Mouse (Mus musculus) inflammation-experienced regulatory T-cells, adult 6 months (primary cell): ENCODE measurements around the gene Aif1l. TPM values are rescaled to one million over a fixed set of nuclear protein-coding genes. Genes with fewer than 3 reads are reported as not detected.

Experiments
- ATAC-seq: one replicate; pipeline ENCODE4 v1.8.0; 2017
- polyA plus RNA-seq, 3 experiments: library from polyadenylated mRNA; unstranded; fragments of 100-300 nt; shearing (Covaris generic); gene quantifications; one replicate each; pipeline ENCODE4 v1.2.1; 2017

Aif1l gene
- polyA plus RNA-seq, 3 experiments from 2014 or later: 1.4 TPM; not detected in 2

- no peak for ATAC-seq
Measured at GRCm38 (mm10) chr2:31953687-31954086, 3.7 kb downstream of the Aif1l start.

- no peak for ATAC-seq
Measured at GRCm38 (mm10) chr2:31954779-31955181, 4.8 kb downstream of the Aif1l start.

GRCm38 (mm10) chr2:31955686-31956085, 5.7 kb downstream of the Aif1l start:
- ATAC-seq: no peak

- ATAC-seq: no peak
Measured at GRCm38 (mm10) chr2:31957211-31957610, 7.3 kb downstream of the Aif1l start.

- no peak for ATAC-seq
Measured at GRCm38 (mm10) chr2:31960986-31961385, 11.0 kb downstream of the Aif1l start.

- no peak for ATAC-seq
Measured at GRCm38 (mm10) chr2:31961791-31962222, 11.9 kb downstream of the Aif1l start.

GRCm38 (mm10) chr2:31962501-31963224, 12.7 kb downstream of the Aif1l start:
- ATAC-seq: no peak

- ATAC-seq: no peak
Measured at GRCm38 (mm10) chr2:31963491-31963890, 13.6 kb downstream of the Aif1l start.

GRCm38 (mm10) chr2:31964191-31964590, 14.3 kb downstream of the Aif1l start:
- ATAC-seq: no peak

GRCm38 (mm10) chr2:31965110-31965509, 15.2 kb downstream of the Aif1l start:
- no peak for ATAC-seq

GRCm38 (mm10) chr2:31966801-31967200, 16.9 kb downstream of the Aif1l start:
- no peak for ATAC-seq

- ATAC-seq: no peak
Measured at GRCm38 (mm10) chr2:31972589-31972988, 22.6 kb downstream of the Aif1l start.

- peak; percentile 100 for ATAC-seq
Measured at GRCm38 (mm10) chr2:31974141-31974808, 24.3 kb downstream of the Aif1l start, which contains the start of gene Nup214. Gene Nup214, plus strand, starts transcription at chr2:31974436.

- no peak for ATAC-seq
Measured at GRCm38 (mm10) chr2:31974809-31975371, 25.0 kb downstream of the Aif1l start.

- ATAC-seq: no peak
Measured at GRCm38 (mm10) chr2:31987774-31988173, 37.8 kb downstream of the Aif1l start.

GRCm38 (mm10) chr2:31990961-31991360, 41.0 kb downstream of the Aif1l start:
- no peak for ATAC-seq

GRCm38 (mm10) chr2:31994896-31995295, 45.0 kb downstream of the Aif1l start:
- no peak for ATAC-seq

- ATAC-seq: no peak
Measured at GRCm38 (mm10) chr2:31996060-31996459, 46.1 kb downstream of the Aif1l start.

GRCm38 (mm10) chr2:31997539-31997938, 47.6 kb downstream of the Aif1l start:
- no peak for ATAC-seq

- ATAC-seq: no peak
Measured at GRCm38 (mm10) chr2:31998443-31998842, 48.5 kb downstream of the Aif1l start.

- ATAC-seq: no peak
Measured at GRCm38 (mm10) chr2:32008311-32008710, 58.4 kb downstream of the Aif1l start.

GRCm38 (mm10) chr2:32008716-32009115, 58.8 kb downstream of the Aif1l start:
- ATAC-seq: no peak

- no peak for ATAC-seq
Measured at GRCm38 (mm10) chr2:32019704-32020103, 69.8 kb downstream of the Aif1l start.

- ATAC-seq: no peak
Measured at GRCm38 (mm10) chr2:32020229-32020628, 70.3 kb downstream of the Aif1l start.
